Mouse (Mus musculus) mature B cell (primary cell): ENCODE data around the gene Dpy30.

Experiments used
- in situ Hi-C: fragments of 300-500 bp; cut with MboI; formaldehyde crosslinking; loops from 2 replicates; pipeline ENCODE4 v1.14.3; 2019

Dpy30 gene

GRCm38 (mm10) chr17:74294426-74295025, 29.2 kb downstream of the Dpy30 start:
- in situ Hi-C loops: no loop called here

GRCm38 (mm10) chr17:74293687-74294425, 29.9 kb downstream of the Dpy30 start:
- in situ Hi-C loops: no loop called here

GRCm38 (mm10) chr17:74291640-74292361, 31.9 kb downstream of the Dpy30 start:
- in situ Hi-C loops: no loop called here

- in situ Hi-C loops: no loop called here
Measured at GRCm38 (mm10) chr17:74290869-74291268, 32.9 kb downstream of the Dpy30 start.

GRCm38 (mm10) chr17:74290198-74290597, 33.5 kb downstream of the Dpy30 start:
- in situ Hi-C loops: no loop called here

GRCm38 (mm10) chr17:74288626-74289025, 35.1 kb downstream of the Dpy30 start:
- in situ Hi-C loops: no loop called here

- in situ Hi-C loops: no loop called here
Measured at GRCm38 (mm10) chr17:74286140-74286730, 37.5 kb downstream of the Dpy30 start.

- in situ Hi-C loops: no loop called here
Measured at GRCm38 (mm10) chr17:74285730-74286129, 38.0 kb downstream of the Dpy30 start.

- in situ Hi-C loops: no loop called here
Measured at GRCm38 (mm10) chr17:74284397-74285115, 39.2 kb downstream of the Dpy30 start.

GRCm38 (mm10) chr17:74282024-74282423, 41.7 kb downstream of the Dpy30 start:
- in situ Hi-C loops: no loop called here

- in situ Hi-C loops: no loop called here
Measured at GRCm38 (mm10) chr17:74278966-74279869, 44.5 kb downstream of the Dpy30 start.

GRCm38 (mm10) chr17:74274471-74274870, 49.3 kb downstream of the Dpy30 start:
- in situ Hi-C loops: no loop called here

- in situ Hi-C loops: no loop called here
Measured at GRCm38 (mm10) chr17:74272683-74273205, 51.0 kb downstream of the Dpy30 start.

GRCm38 (mm10) chr17:74271541-74272268, 52.0 kb downstream of the Dpy30 start:
- in situ Hi-C loops: no loop called here

GRCm38 (mm10) chr17:74270205-74270604, 53.5 kb downstream of the Dpy30 start:
- in situ Hi-C loops: no loop called here

GRCm38 (mm10) chr17:74267415-74268180, 56.1 kb downstream of the Dpy30 start:
- in situ Hi-C loops: no loop called here

- in situ Hi-C loops: no loop called here
Measured at GRCm38 (mm10) chr17:74265636-74266035, 58.1 kb downstream of the Dpy30 start.

GRCm38 (mm10) chr17:74265156-74265505, 58.6 kb downstream of the Dpy30 start:
- in situ Hi-C loops: no loop called here
